Mouse (Mus musculus) kidney, postnatal 0 days (tissue): ENCODE data around the gene Myo1d. TPM values are rescaled to one million over a fixed set of nuclear protein-coding genes. Genes with fewer than 3 reads are reported as not detected.

Experiments
- ATAC-seq: fragments of 200-750 bp; cut with Nextera tagmentation; replicated peaks from 2 replicates; pipeline ENCODE4 v1.8.0; 2017; ENCODE audit warnings: low read depth, moderate number of reproducible peaks, moderate TSS enrichment, moderate library complexity; ENCODE audit not compliant: low FRiP score
- DNase-seq: peaks from one replicate; pipeline ENCODE4 v3.0.0-alpha.2; 2016; ENCODE audit warnings: low spot score
- H3K27ac ChIP-seq: fragments of 300-500 bp; sonication (generic); 2 replicates; pipeline ENCODE4 v1.5.1; 2014; ENCODE audit warnings: mild to moderate bottlenecking
- H3K27me3 ChIP-seq: fragments of 300-500 bp; sonication (generic); 2 replicates; pipeline ENCODE4 v1.6.1; 2014; ENCODE audit warnings: low read length, mixed read lengths; ENCODE audit not compliant: insufficient read depth
- H3K36me3 ChIP-seq: fragments of 300-500 bp; sonication (generic); 2 replicates; pipeline ENCODE4 v1.6.1; 2014; ENCODE audit warnings: low read length, mixed read lengths; ENCODE audit not compliant: insufficient read depth
- H3K4me1 ChIP-seq: fragments of 300-500 bp; sonication (generic); replicated peaks from 2 replicates; pipeline ENCODE4 v1.6.1; 2014; ENCODE audit warnings: antibody characterized with exemption, low read length, mixed read lengths; ENCODE audit not compliant: insufficient read depth
- H3K4me2 ChIP-seq: fragments of 300-500 bp; sonication (generic); 2 replicates; pipeline ENCODE4 v1.6.1; 2014; ENCODE audit warnings: mild to moderate bottlenecking, low read length, moderate library complexity, mixed read lengths
- H3K4me3 ChIP-seq: fragments of 300-500 bp; sonication (generic); replicated peaks from 2 replicates; pipeline ENCODE4 v1.5.1; 2014; ENCODE audit warnings: low read depth, low read length
- H3K9ac ChIP-seq: fragments of 300-500 bp; sonication (generic); 2 replicates; pipeline ENCODE4 v1.6.1; 2014; ENCODE audit warnings: low read depth, low read length
- H3K9me3 ChIP-seq: fragments of 300-500 bp; sonication (generic); replicated peaks from 2 replicates; pipeline ENCODE4 v1.6.1; 2016; ENCODE audit warnings: low read length, inconsistent platforms, mixed read lengths
- CTCF ChIP-seq: IDR thresholded peaks from 2 replicates; pipeline ENCODE4 v1.5.1; 2016; ENCODE audit warnings: antibody characterized with exemption, low read depth, mild to moderate bottlenecking, moderate library complexity
- WGBS: fragments of 180-500 bp; shearing (Covaris S2); extraction: QIAGEN DNeasy Blood & Tissue Kit; methylation state at CpG from one replicate; pipeline ENCODE4 v1.1.7; 2014; 5-methylcytosine and 5-hydroxymethylcytosine counted together
- polyA plus RNA-seq: library from polyadenylated mRNA; unstranded; fragments of >200 nt; fragmentation: Nextera tagmentation; extraction: Ambion mirVana; gene quantifications from 2 replicates; pipeline ENCODE4 v1.2.1, GENCODE M21; 2015

The Myo1d gene
- polyA plus RNA-seq, 1 experiment from 2014 or later, result 15.7 TPM

DNA sequence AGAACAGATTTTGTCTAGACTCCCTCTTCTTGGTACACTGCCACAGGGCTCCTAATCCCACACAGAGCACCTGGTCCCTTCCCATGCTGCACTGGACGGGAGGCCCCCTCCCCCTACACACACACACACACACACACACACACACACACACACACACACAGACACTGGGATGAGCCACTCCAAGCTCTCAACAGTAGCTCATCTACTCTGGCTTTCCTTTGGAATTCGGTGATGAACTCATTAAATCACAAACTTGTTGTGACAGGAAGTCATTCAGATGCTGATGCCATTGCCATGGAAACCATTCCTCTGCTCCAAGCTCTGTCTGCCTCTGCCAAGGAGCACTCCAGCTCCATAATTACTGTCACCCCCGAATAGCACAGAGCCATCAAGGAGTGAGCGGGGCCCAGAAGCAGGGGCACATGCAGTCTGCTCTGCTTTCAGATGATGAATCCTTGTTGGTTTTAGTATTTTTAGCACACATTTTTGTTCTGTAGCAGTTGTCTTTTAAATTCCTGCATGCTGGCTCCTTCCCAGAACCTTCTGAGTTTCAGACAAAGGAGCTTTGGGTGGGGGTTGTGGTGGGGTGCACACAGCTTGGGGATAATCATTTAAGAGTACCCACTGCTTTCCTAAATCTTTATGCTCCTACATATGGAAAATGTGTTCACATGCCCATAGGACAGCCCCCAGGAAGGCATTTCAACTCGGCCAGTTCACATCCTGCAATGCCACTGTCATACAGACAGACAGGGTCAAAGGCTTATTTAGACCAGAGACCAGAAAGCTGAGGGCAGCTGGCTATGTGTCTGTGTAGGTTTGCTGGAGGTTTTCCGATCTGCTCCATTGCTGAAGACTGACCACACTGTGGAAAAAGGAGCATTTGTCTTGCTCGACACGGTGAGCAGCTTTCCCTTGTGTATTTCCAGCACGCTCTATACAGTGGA is 261.1 kb downstream of the Myo1d start:
- no peak for ATAC-seq
- no peak for TF ChIP-seq CTCF
- H3K4me3 ChIP-seq, result no peak overlapping the region
- 43% methylated on average over 9 of the region's 9 CpGs for WGBS
- no peaks in the 10 kb centered on the region for H3K27me3 ChIP-seq
- H3K9ac ChIP-seq, result no peak overlapping the region
- DNase-seq, result peak; percentile 36
- H3K27ac ChIP-seq, result no peak overlapping the region
- H3K4me1 ChIP-seq, result peaks cover 5% of the 10 kb centered on the region; the same call in 1 of the 2 replicates
- no peaks in the 10 kb centered on the region for H3K9me3 ChIP-seq
- no peak overlapping the region for H3K4me2 ChIP-seq
- H3K36me3 ChIP-seq, result no peaks in the 10 kb centered on the region

DNA sequence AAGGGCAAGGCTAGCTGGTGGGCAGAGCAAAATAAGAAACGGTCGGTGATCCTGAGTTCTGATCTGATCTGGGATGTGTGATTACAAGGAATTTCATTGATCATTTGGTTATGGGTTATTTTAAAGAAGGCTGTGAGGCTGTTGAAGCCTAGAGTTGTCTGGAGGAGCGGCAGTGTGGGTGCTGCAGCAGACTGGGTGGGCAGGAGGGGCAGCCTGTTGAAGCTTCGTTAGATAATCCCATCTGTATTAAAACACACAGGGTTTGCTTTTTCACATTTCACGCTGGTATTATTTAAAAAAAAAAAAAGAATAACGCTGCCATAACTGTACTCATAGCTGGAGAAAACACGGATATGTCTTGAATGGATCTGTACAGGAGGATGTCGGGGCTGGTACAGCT is 263.9 kb downstream of the Myo1d start:
- no peaks in the 10 kb centered on the region for H3K9me3 ChIP-seq
- no peaks in the 10 kb centered on the region for H3K36me3 ChIP-seq
- ATAC-seq (no peak), DNase-seq (no peak)
- no peak overlapping the region for H3K4me2 ChIP-seq
- TF ChIP-seq CTCF, result no peak
- H3K27me3 ChIP-seq, result no peaks in the 10 kb centered on the region
- H3K9ac ChIP-seq, result no peak overlapping the region
- H3K4me3 ChIP-seq, result no peak overlapping the region
- WGBS, result 88% methylated on average over 8 of the region's 8 CpGs
- no peaks in the 10 kb centered on the region for H3K4me1 ChIP-seq
- H3K27ac ChIP-seq, result no peak overlapping the region

DNA sequence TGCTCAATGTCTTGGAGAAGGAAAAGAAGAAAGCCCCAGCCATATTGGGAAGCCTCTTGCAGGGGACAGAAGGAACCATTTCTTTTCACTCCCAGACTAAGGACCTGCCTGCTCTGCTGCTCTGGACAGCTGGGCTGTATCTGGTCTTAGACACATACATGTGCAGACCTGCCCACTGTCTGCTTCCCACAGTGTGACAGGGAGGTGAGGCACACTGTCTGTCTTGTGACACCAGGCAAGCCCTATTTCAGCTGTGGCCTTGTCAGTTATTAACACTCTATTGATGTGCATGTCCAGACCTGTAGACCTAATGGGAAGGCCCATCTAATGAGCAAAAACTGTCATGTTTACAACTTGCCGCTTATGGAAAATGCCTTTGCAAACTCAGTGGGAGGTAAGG is 264.5 kb downstream of the Myo1d start:
- 75% methylated on average over 1 of the region's 1 CpGs for WGBS
- Histone ChIP-seq H3K36me3 (no peaks in the 10 kb centered on the region), H3K4me2 (no peak overlapping the region), H3K4me3 (no peak overlapping the region), H3K4me1 (no peaks in the 10 kb centered on the region), H3K9ac (no peak overlapping the region), H3K9me3 (no peaks in the 10 kb centered on the region), H3K27me3 (no peaks in the 10 kb centered on the region), H3K27ac (no peak overlapping the region)
- no peak for DNase-seq
- no peak for ATAC-seq
- TF ChIP-seq CTCF, result no peak

DNA sequence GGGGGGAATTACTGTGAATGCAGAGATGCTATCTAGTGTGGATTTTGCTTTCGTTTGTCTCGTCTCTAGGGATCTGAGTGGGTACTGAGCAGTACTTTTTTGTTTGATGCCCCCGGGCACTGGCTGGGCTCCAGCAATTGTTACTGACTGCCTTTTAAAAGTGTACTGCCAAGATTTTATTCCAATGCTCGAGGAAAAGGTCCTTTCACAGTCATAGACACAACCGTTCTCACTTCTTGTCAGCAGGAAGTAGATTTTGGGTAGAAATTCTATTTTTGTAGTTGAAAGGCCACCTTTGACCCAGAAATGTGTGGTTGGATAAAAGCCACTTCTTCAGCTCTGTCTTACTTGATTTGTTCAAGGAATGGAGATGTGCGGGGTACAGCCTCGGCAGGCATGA is 266.0 kb downstream of the Myo1d start:
- Histone ChIP-seq H3K4me1 (no peaks in the 10 kb centered on the region), H3K9me3 (no peaks in the 10 kb centered on the region), H3K4me2 (no peak overlapping the region), H3K36me3 (no peaks in the 10 kb centered on the region), H3K27me3 (no peaks in the 10 kb centered on the region), H3K9ac (no peak overlapping the region), H3K4me3 (no peak overlapping the region), H3K27ac (no peak overlapping the region)
- TF ChIP-seq CTCF, result no peak
- 56% methylated on average over 7 of the region's 7 CpGs for WGBS
- DNase-seq, result no peak
- no peak for ATAC-seq

DNA sequence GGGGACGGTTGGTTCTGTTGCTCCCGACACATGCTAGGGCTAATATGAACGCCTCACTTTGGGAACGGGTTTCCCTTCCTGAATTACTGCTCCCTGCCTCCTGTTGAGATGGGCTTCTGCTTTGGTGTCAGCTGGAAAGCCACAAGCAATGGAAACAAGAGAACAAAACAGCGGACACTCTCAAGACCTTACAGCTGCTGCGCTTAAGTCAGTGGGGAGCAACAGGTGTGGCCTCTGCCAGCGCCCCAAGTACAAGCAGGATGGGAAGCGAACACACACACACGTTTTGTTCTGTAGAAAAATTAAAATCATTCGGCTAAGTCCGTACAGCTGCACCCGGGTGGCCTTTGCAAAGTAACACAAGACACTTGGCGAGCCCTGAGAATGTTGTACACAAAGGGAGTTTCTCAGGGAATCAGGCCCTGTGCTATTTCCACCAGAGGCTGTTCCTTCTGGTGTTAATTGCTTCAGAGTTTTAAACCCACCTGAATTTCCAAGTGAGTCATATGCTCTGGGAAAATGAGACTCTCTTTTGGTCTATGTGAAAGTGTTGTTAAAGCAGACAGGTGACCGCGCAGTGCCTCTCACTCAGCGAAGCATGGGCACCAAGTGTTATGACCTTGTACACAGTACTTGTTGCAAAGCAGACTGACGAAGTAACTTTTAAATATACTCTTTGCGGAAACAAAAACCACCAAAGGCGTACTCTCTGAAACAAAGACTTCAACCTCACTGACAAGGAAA is 267.3 kb downstream of the Myo1d start:
- H3K27me3 ChIP-seq, result no peaks in the 10 kb centered on the region
- no peak for TF ChIP-seq CTCF
- no peaks in the 10 kb centered on the region for H3K9me3 ChIP-seq
- ATAC-seq, result no peak
- H3K4me2 ChIP-seq, result no peak overlapping the region
- DNase-seq, result no peak
- 70% methylated on average over 19 of the region's 19 CpGs for WGBS
- H3K9ac ChIP-seq, result no peak overlapping the region
- H3K4me3 ChIP-seq, result no peak overlapping the region
- H3K27ac ChIP-seq, result no peak overlapping the region
- H3K4me1 ChIP-seq, result no peaks in the 10 kb centered on the region
- no peaks in the 10 kb centered on the region for H3K36me3 ChIP-seq

DNA sequence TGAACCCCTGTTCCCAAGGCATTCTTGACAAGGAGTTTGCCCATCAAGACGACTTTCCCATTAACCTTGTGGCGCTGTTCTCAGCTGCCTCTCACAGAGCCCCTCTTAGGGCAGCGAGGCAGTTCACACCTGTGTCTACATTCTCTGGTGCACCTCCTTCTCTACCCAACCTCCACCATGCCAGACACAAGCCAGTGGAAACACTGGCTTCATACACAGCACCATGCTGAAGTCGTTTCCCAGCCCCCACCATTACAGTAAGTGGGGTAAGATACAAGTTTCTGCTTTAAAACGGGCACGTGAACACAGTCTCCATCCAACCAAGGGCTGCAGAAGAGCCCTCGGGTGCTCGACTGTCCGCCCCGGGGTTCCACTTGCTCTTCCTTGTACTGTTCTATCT is 269.7 kb downstream of the Myo1d start:
- Histone ChIP-seq H3K4me3 (no peak overlapping the region), H3K27ac (no peak overlapping the region), H3K36me3 (no peaks in the 10 kb centered on the region), H3K27me3 (no peaks in the 10 kb centered on the region), H3K9ac (no peak overlapping the region), H3K9me3 (no peaks in the 10 kb centered on the region), H3K4me2 (no peak overlapping the region), H3K4me1 (no peaks in the 10 kb centered on the region)
- DNase-seq (no peak), ATAC-seq (no peak)
- TF ChIP-seq CTCF, result no peak
- 79% methylated on average over 10 of the region's 10 CpGs for WGBS
